Mouse (Mus musculus) left cerebral cortex, adult 8-10 months (tissue): ENCODE measurements around the gene Faah. TPM values are rescaled to one million over a fixed set of nuclear protein-coding genes. Genes with fewer than 3 reads are reported as not detected.

ENCODE experiments used
- DNase-seq, 2 experiments: peaks; one replicate each; pipeline ENCODE4 v3.0.0; 2022; ENCODE audit warnings: low spot score in 2 of 2
- total RNA-seq, 4 experiments: library from RNA; stranded (reverse); gene quantifications; 2 replicates each; pipeline ENCODE4 v1.2.4; 2022

Faah gene
- total RNA-seq, 4 experiments from 2014 or later, result 77.3 to 81.9 (median 80.2) TPM

DNA sequence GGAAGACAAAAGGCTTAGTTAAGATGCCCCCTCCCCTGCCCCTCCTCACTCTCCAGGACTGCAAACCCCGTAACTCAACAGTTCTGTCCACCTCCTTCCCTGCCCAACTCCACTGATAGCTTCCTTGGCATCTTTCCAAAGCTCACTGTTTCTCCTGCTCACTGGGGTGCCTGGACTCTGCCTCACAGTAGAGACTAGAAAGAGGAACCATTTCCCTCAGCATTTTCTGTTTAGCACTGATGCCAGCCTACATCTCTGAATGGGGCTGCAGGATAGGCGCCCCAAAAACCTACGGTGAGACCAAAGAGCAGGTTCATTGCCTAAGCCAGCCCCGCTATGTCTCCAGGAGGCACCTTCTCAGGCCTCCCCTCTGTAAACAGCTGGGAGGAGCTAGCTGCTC, 16.5 kb downstream of the Faah start:
- DNase-seq, result no peak

GRCm38 (mm10) chr4:116000671-116001070, 17.1 kb downstream of the Faah start:
- no peak for DNase-seq

DNA sequence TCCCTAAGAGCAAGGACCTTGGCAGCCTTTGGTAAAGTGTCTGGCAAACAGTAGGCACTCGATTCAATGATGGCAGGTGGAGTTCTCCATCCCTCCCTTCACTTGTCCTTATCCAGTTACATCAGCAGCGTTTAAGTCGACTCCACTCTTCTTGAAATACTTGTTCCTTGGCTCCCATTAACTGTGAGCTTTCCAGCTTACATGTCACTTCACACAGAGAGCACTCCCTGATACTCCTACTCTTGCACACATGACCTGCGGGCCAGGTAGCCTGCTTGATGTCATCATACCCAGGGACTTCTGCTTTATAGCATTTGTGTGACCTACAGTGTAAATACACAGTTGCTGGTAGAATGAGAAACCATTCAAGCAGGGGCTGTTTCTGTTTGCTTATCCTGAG, 21.0 kb downstream of the Faah start:
- no peak for DNase-seq

GRCm38 (mm10) chr4:115995376-115995730, 22.4 kb downstream of the Faah start:
- no peak for DNase-seq

DNA sequence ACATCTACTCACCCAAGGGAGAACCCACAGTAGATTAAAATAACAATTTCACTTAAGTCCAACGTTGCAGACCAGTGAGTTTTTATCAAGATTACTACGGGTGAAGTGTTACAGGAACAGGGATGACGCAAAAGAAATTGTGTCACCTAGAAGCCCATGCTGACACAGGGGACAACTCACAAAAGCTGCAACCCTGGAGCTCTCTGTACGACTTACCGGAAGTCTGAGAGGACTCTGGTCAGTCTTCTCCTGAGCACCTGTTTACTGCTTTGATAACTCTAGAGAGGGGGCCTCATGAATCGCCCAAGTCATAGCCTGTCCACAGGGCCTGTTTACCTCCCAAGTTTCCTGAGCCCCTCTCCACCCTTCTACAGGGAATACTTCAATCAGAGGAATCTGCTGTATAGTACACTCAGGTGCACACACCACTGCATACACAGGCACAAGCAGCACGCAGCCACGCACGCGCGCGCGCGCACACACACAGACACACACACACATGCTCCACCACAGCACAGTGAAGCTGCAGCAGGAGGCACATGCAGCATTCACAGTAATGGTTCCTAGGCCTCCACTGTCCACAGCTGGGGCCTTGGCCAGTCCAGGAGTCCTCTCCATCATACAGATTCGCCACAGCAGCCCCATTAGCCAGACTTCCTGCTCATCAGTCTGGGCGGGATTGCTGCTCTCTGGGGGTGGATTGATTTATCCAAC, 22.9 kb downstream of the Faah start:
- no peak for DNase-seq

GRCm38 (mm10) chr4:115989382-115989781, 28.3 kb downstream of the Faah start:
- DNase-seq, result no peak

- no peak for DNase-seq
Measured at GRCm38 (mm10) chr4:115987858-115988530, 29.7 kb downstream of the Faah start.

DNA sequence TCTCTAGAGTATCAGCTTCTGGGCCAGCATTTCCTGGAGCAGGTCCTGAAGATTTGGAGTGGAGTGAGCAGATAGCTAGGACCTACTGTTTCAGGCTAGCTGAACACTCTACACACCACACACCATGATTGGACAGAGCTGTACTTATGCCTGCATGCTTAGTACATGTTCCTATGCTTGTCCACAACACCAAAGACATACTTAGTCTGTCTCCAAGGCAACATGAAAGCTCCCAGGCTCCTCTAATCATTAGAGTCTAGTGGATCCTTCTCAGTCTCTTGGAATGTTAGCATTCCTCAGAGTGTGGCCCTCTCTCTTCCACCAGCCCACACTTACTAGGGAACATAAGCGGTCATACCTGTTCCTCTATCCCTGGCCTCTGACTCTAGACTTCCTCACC, 30.3 kb downstream of the Faah start:
- no peak for DNase-seq

GRCm38 (mm10) chr4:115984967-115985366, 32.8 kb downstream of the Faah start:
- DNase-seq, result no peak

DNA sequence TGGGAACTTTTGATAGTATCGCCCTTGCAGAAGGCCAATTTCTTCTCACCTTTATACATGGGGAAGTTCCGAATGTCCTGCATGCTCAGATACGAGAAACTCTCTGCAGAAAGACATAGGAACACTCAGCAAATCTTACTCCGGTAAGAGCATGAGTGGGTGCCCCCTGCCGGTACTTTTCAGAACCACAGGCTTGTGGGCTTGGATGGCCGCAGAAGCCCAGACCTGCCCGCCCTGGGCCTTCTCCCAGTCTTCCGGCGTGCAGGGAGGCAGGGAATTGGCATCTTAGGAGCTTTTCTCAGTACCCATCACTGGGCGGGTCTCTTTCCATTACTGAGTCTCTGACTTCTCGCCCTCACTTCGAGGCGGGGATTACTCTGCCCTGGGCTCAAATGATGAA, 33.6 kb downstream of the Faah start:
- DNase-seq, result peak in 1 of 2 experiments; percentile 82

- peak in 1 of 2 experiments; percentile 30 for DNase-seq
Measured at GRCm38 (mm10) chr4:115980676-115981075, 37.0 kb downstream of the Faah start.

DNA sequence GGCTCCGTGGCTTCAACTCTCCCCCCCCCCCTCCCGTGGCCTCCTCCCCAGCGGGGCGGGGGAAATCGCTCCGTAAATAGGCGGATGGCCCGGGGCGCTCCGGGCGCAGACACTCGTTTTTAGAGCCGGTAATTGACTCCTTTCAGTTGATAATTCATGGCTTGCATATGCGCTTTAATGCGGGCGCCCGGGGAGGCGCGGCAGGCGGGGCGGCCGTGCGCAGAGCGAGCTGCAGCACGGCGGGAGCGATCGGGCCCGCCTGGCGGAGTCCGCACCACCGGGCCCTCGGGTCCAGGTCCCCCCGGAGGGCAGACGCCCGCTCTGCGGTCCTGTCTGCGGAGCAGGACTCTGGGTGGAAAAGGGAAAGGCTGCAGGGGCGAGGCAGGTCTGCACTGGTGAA, 38.3 kb downstream of the Faah start:
- DNase-seq, result no peak

- no peak for DNase-seq
Measured at GRCm38 (mm10) chr4:115978911-115979310, 38.8 kb downstream of the Faah start.

DNA sequence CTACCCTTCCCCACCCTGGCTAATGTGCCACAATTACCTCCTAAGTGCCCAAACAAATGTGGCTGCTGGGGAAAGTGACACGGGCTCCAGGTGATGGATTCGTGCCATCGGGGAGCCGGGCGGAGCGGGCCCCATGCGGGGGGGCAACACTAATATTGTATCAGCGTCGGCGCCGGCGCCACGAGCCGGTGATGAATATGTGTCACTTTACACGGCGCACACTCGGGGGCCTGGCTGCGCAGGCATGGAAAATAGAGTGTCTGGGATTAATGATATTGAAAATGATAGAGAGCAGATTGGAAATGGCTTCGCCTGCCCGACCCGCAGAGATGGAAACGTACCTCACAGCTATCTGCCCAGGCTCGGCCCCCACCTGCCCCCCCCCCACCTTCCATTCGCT, 45.2 kb downstream of the Faah start:
- no peak for DNase-seq

DNA sequence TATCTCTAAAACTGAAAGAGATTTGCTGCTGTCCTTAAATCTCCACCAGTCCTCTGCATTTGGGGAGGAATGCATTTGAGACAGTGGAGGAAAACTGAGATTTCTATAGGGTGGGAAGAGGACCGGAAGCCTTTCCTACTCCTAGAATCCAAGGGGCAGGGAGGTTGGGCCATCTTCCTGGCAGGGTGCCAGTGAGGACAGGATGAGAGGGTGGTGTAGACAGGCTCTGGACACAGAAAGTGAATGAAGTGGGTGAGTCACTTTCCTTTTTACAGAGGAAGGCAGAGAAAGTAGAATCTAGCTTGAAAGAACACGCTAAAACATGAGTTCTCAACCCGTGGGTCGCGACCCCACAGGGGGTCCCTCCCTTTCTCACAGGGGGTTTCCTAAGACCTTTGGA, 53.3 kb downstream of the Faah start:
- DNase-seq, result no peak

GRCm38 (mm10) chr4:115963751-115964150, 54.0 kb downstream of the Faah start:
- DNase-seq, result no peak

GRCm38 (mm10) chr4:115962671-115963412, 54.9 kb downstream of the Faah start:
- DNase-seq, result peak in 1 of 2 experiments; percentile 31

DNA sequence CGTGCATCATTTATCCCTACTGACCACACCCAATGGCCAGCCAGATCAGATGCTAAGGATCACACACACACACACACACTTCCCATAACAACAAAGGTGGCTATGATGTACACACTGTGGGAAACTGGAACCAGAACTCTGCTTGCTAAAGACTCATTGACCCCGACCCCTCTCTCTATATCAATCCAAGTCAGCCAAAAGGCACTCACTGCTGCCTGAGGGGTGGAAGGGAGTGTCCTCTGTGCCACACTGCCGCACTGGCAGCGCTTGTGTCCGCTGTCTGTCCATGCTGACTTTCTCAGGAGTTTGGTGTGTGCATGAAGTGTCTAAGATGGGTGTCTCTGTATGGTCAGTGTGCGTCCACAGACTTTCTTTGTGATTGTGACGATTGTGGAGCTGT, 55.7 kb downstream of the Faah start:
- DNase-seq, result no peak

- DNase-seq, result no peak
Measured at GRCm38 (mm10) chr4:115959546-115959945, 58.2 kb downstream of the Faah start.

- DNase-seq, result no peak
Measured at GRCm38 (mm10) chr4:115955494-115955775, 62.3 kb downstream of the Faah start.

GRCm38 (mm10) chr4:115954656-115955493, 62.9 kb downstream of the Faah start:
- no peak for DNase-seq

GRCm38 (mm10) chr4:115953559-115953958, 64.2 kb downstream of the Faah start:
- DNase-seq, result no peak
